Mouse (Mus musculus) embryonic facial prominence, embryonic 11.5 days (tissue): ENCODE data around the gene Glra1. TPM values are rescaled to one million over a fixed set of nuclear protein-coding genes. Genes with fewer than 3 reads are reported as not detected.

Source experiments
- ATAC-seq: fragments of 200-750 bp; cut with Nextera tagmentation; replicated peaks from 2 replicates; pipeline ENCODE4 v1.8.0; 2017; ENCODE audit warnings: low read depth; ENCODE audit not compliant: insufficient number of reproducible peaks, low FRiP score, low TSS enrichment
- DNase-seq: peaks from one replicate; pipeline ENCODE4 v3.0.0-alpha.2; 2015; ENCODE audit warnings: low spot score
- H3K27ac ChIP-seq: fragments of 300-500 bp; sonication (generic); replicated peaks from 2 replicates; pipeline ENCODE4 v1.5.1; 2014; ENCODE audit warnings: mild to moderate bottlenecking, low read depth, low read length, control low read depth
- H3K27me3 ChIP-seq: fragments of 300-500 bp; sonication (generic); 2 replicates; pipeline ENCODE4 v1.6.1; 2014; ENCODE audit warnings: mild to moderate bottlenecking, low read length, moderate library complexity, mixed read lengths; ENCODE audit not compliant: control insufficient read depth, insufficient read depth
- H3K36me3 ChIP-seq: fragments of 300-500 bp; sonication (generic); replicated peaks from 2 replicates; pipeline ENCODE4 v1.6.1; 2014; ENCODE audit warnings: low read depth, mild to moderate bottlenecking, low read length, moderate library complexity, mixed read lengths; ENCODE audit not compliant: control insufficient read depth, insufficient read depth
- H3K4me1 ChIP-seq: fragments of 300-500 bp; sonication (generic); 2 replicates; pipeline ENCODE4 v1.6.1; 2014; ENCODE audit warnings: low read length, mixed read lengths; ENCODE audit not compliant: control insufficient read depth, insufficient read depth
- H3K4me2 ChIP-seq: fragments of 300-500 bp; sonication (generic); 2 replicates; pipeline ENCODE4 v1.6.1; 2014; ENCODE audit warnings: low read depth, mild to moderate bottlenecking, control low read depth, low read length, moderate library complexity
- H3K4me3 ChIP-seq: fragments of 300-500 bp; sonication (generic); 2 replicates; pipeline ENCODE4 v1.5.1; 2014; ENCODE audit warnings: low read depth, low read length, control low read depth
- H3K9ac ChIP-seq: fragments of 300-500 bp; sonication (generic); replicated peaks from 2 replicates; pipeline ENCODE4 v1.6.1; 2014; ENCODE audit warnings: mild to moderate bottlenecking, control low read depth, low read length
- H3K9me3 ChIP-seq: fragments of 300-500 bp; sonication (generic); replicated peaks from 2 replicates; pipeline ENCODE4 v1.6.1; 2016; ENCODE audit warnings: mild to moderate bottlenecking, low read length, inconsistent platforms, mixed read lengths; ENCODE audit not compliant: control insufficient read depth
- WGBS: fragments of 180-500 bp; shearing (Covaris S2); extraction: QIAGEN DNeasy Blood & Tissue Kit; methylation state at CpG from one replicate; pipeline ENCODE4 v1.1.7; 2014; 5-methylcytosine and 5-hydroxymethylcytosine counted together
- polyA plus RNA-seq: library from polyadenylated mRNA; unstranded; fragments of >200 nt; fragmentation: Nextera tagmentation; extraction: Ambion mirVana; gene quantifications from 2 replicates; pipeline ENCODE4 v1.2.1, GENCODE M21; 2014

Glra1 gene
- polyA plus RNA-seq, 1 experiment from 2014 or later = 0.28 TPM

- Histone ChIP-seq H3K9me3 (no peaks in the 10 kb centered on the region), H3K4me3 (no peak overlapping the region), H3K4me1 (no peaks in the 10 kb centered on the region), H3K36me3 (no peaks in the 10 kb centered on the region), H3K4me2 (no peak overlapping the region), H3K27ac (no peak overlapping the region), H3K9ac (no peak overlapping the region), H3K27me3 (no peaks in the 10 kb centered on the region)
- 86% methylated on average over 3 of the region's 3 CpGs for WGBS
- DNase-seq = no peak
- ATAC-seq = no peak
Observed at GRCm38 (mm10) chr11:55594411-55594810, 13.6 kb downstream of the Glra1 start.

- Histone ChIP-seq H3K27me3 (no peaks in the 10 kb centered on the region), H3K27ac (no peak overlapping the region), H3K36me3 (no peaks in the 10 kb centered on the region), H3K4me1 (no peaks in the 10 kb centered on the region), H3K9me3 (no peaks in the 10 kb centered on the region), H3K4me3 (no peak overlapping the region), H3K9ac (no peak overlapping the region), H3K4me2 (no peak overlapping the region)
- WGBS = 55% methylated on average over 2 of the region's 2 CpGs
- DNase-seq (no peak), ATAC-seq (no peak)
Observed at GRCm38 (mm10) chr11:55591194-55591593, 16.8 kb downstream of the Glra1 start.

- Histone ChIP-seq H3K9me3 (no peaks in the 10 kb centered on the region), H3K36me3 (no peaks in the 10 kb centered on the region), H3K27me3 (no peaks in the 10 kb centered on the region), H3K4me2 (no peak overlapping the region), H3K4me3 (no peak overlapping the region), H3K9ac (no peak overlapping the region), H3K4me1 (no peaks in the 10 kb centered on the region), H3K27ac (no peak overlapping the region)
- DNase-seq = no peak
- ATAC-seq = no peak
- WGBS = 90% methylated on average over 9 of the region's 9 CpGs
Observed at GRCm38 (mm10) chr11:55589376-55590167, 18.4 kb downstream of the Glra1 start.

- H3K4me3 ChIP-seq = no peak overlapping the region
- no peaks in the 10 kb centered on the region for H3K4me1 ChIP-seq
- H3K27me3 ChIP-seq = no peaks in the 10 kb centered on the region
- ATAC-seq = no peak
- H3K27ac ChIP-seq = no peak overlapping the region
- no peak overlapping the region for H3K9ac ChIP-seq
- no peak for DNase-seq
- whole genome bisulfite sequencing = 77% methylated on average over 2 of the region's 2 CpGs
- H3K9me3 ChIP-seq = no peaks in the 10 kb centered on the region
- no peak overlapping the region for H3K4me2 ChIP-seq
- no peaks in the 10 kb centered on the region for H3K36me3 ChIP-seq
Observed at GRCm38 (mm10) chr11:55574397-55574796, 33.6 kb downstream of the Glra1 start.

GRCm38 (mm10) chr11:55571144-55571543 is 36.9 kb downstream of the Glra1 start:
- H3K4me2 ChIP-seq = no peak overlapping the region
- H3K9ac ChIP-seq = no peak overlapping the region
- H3K36me3 ChIP-seq = no peaks in the 10 kb centered on the region
- H3K4me1 ChIP-seq = no peaks in the 10 kb centered on the region
- ATAC-seq (no peak), DNase-seq (peak; percentile 51)
- H3K27ac ChIP-seq = no peak overlapping the region
- H3K9me3 ChIP-seq = no peaks in the 10 kb centered on the region
- H3K27me3 ChIP-seq = no peaks in the 10 kb centered on the region
- WGBS = 13% methylated on average over 2 of the region's 2 CpGs
- H3K4me3 ChIP-seq = no peak overlapping the region

GRCm38 (mm10) chr11:55566309-55567099 is 41.5 kb downstream of the Glra1 start:
- Histone ChIP-seq H3K4me1 (no peaks in the 10 kb centered on the region), H3K9me3 (no peaks in the 10 kb centered on the region), H3K9ac (no peak overlapping the region), H3K27ac (no peak overlapping the region), H3K36me3 (no peaks in the 10 kb centered on the region), H3K4me3 (no peak overlapping the region), H3K27me3 (no peaks in the 10 kb centered on the region), H3K4me2 (no peak overlapping the region)
- DNase-seq (no peak), ATAC-seq (no peak)
- WGBS = 72% methylated on average over 9 of the region's 9 CpGs

GRCm38 (mm10) chr11:55545690-55546089 is 62.3 kb downstream of the Glra1 start:
- DNase-seq (no peak), ATAC-seq (no peak)
- H3K27ac ChIP-seq = no peak overlapping the region
- WGBS = 88% methylated on average over 1 of the region's 1 CpGs
- no peak overlapping the region for H3K4me2 ChIP-seq
- H3K9ac ChIP-seq = no peak overlapping the region
- H3K4me3 ChIP-seq = no peak overlapping the region
- H3K36me3 ChIP-seq = no peaks in the 10 kb centered on the region
- H3K27me3 ChIP-seq = no peaks in the 10 kb centered on the region
- no peaks in the 10 kb centered on the region for H3K4me1 ChIP-seq
- H3K9me3 ChIP-seq = no peaks in the 10 kb centered on the region

- DNase-seq (no peak), ATAC-seq (no peak)
- no peak overlapping the region for H3K27ac ChIP-seq
- no peak overlapping the region for H3K4me2 ChIP-seq
- H3K9me3 ChIP-seq = no peaks in the 10 kb centered on the region
- no peaks in the 10 kb centered on the region for H3K36me3 ChIP-seq
- H3K9ac ChIP-seq = no peak overlapping the region
- H3K27me3 ChIP-seq = no peaks in the 10 kb centered on the region
- H3K4me3 ChIP-seq = no peak overlapping the region
- no peaks in the 10 kb centered on the region for H3K4me1 ChIP-seq
- 66% methylated on average over 4 of the region's 4 CpGs for WGBS
Observed at GRCm38 (mm10) chr11:55542671-55543070, 65.3 kb downstream of the Glra1 start.
